Mouse (Mus musculus) midbrain, embryonic 11.5 days (tissue): ENCODE measurements around the gene Mrpl4. TPM values are rescaled to one million over a fixed set of nuclear protein-coding genes. Genes with fewer than 3 reads are reported as not detected.

Source experiments
- microRNA counts: library from miRNA; unstranded; fragments of <30 nt; microRNA quantifications from one replicate; lab custom pipeline; 2015
- microRNA-seq: library from miRNA; unstranded; fragments of <30 nt; microRNA quantifications from one replicate; pipeline ENCODE4, GENCODE M21; 2017
- polyA plus RNA-seq: library from polyadenylated mRNA; unstranded; fragments of >200 nt; fragmentation: Nextera tagmentation; extraction: Ambion mirVana; gene quantifications from 2 replicates; pipeline ENCODE4 v1.2.1, GENCODE M21; 2014

Gene Mrpl4
- polyA plus RNA-seq, 1 experiment from 2014 or later = 121 TPM

MicroRNAs encoded within 50 kb of the gene (microRNA counts, 519-probe panel; counts per million panel counts)
- microRNA mmu-miR-1900 (lab: Ali Mortazavi, UCI) = not detected

Small RNA genes lying within 50 kb of the gene (microRNA-seq; reads per million reads assigned to microRNA genes)
- not detected for gene Mir1900

Other genes starting within 250 kb of the Mrpl4 start
- 0.38 and 0.43 TPM in 2 replicates for gene Col5a3, start 187.7 kb upstream of the Mrpl4 start, polyA plus RNA-seq
- gene Rdh8, start 184.2 kb upstream of the Mrpl4 start, polyA plus RNA-seq = not detected in 2 replicates
- 0.45 and 0.66 TPM in 2 replicates for gene A230050P20Rik, start 134.1 kb upstream of the Mrpl4 start, polyA plus RNA-seq
- 5.0 and 6.1 TPM in 2 replicates for gene Angptl6, start 123.0 kb upstream of the Mrpl4 start, polyA plus RNA-seq
- 52.3 and 57.1 TPM in 2 replicates for gene Ppan, start 114.6 kb upstream of the Mrpl4 start, polyA plus RNA-seq
- 348 and 354 TPM in 2 replicates for gene Eif3g, start 104.1 kb upstream of the Mrpl4 start, polyA plus RNA-seq
- 67.4 and 73.3 TPM in 2 replicates for gene Dnmt1, start 42.9 kb upstream of the Mrpl4 start, polyA plus RNA-seq
- gene S1pr2, start 26.0 kb upstream of the Mrpl4 start, polyA plus RNA-seq = 18.1 and 20.1 TPM in 2 replicates
- gene Icam1, start 13.2 kb downstream of the Mrpl4 start, polyA plus RNA-seq = 3.9 and 4.0 TPM in 2 replicates
- gene Icam4, start 26.6 kb downstream of the Mrpl4 start, polyA plus RNA-seq = 5.4 and 9.2 TPM in 2 replicates
- not detected in 2 replicates for gene Icam5, start 29.3 kb downstream of the Mrpl4 start, polyA plus RNA-seq
- 0.86 and 2.1 TPM in 2 replicates for gene Zglp1, start 64.4 kb downstream of the Mrpl4 start, polyA plus RNA-seq
- gene Gm49373, start 70.4 kb downstream of the Mrpl4 start, polyA plus RNA-seq = 0.75 and 1.3 TPM in 2 replicates
- 46.3 and 50.4 TPM in 2 replicates for gene Fdx1l, start 70.9 kb downstream of the Mrpl4 start, polyA plus RNA-seq
- gene Gm38431, start 89.3 kb downstream of the Mrpl4 start, polyA plus RNA-seq = 2.0 and 2.1 TPM in 2 replicates
- 66.0 and 76.1 TPM in 2 replicates for gene Raver1, start 89.3 kb downstream of the Mrpl4 start, polyA plus RNA-seq
- 6.1 and 7.1 TPM in 2 replicates for gene Tyk2, start 128.5 kb downstream of the Mrpl4 start, polyA plus RNA-seq
- gene Cdc37, start 147.2 kb downstream of the Mrpl4 start, polyA plus RNA-seq = 297 and 318 TPM in 2 replicates
- gene Pde4a, start 163.0 kb downstream of the Mrpl4 start, polyA plus RNA-seq = 5.0 and 6.5 TPM in 2 replicates
- 20.0 and 26.3 TPM in 2 replicates for gene Keap1, start 236.6 kb downstream of the Mrpl4 start, polyA plus RNA-seq
- gene S1pr5, start 245.7 kb downstream of the Mrpl4 start, polyA plus RNA-seq = 0.19 and 0.21 TPM in 2 replicates